Mouse (Mus musculus) ES-E14 (cell line): ENCODE measurements around the gene Crebl2. TPM values are rescaled to one million over a fixed set of nuclear protein-coding genes. Genes with fewer than 3 reads are reported as not detected.

Source experiments
- DNase-seq: peaks from one replicate; pipeline ENCODE4 v3.0.0-alpha.2; 2013; ENCODE audit warnings: low read depth, low spot score
- H3K27ac ChIP-seq: 2 replicates; pipeline ENCODE4 v1.5.1; 2012; ENCODE audit warnings: low read depth, mild to moderate bottlenecking, low read length, moderate library complexity, mixed read lengths; ENCODE audit not compliant: poor library complexity, insufficient read depth, severe bottlenecking
- H3K36me3 ChIP-seq: 2 replicates; pipeline ENCODE4 v1.6.1; 2012; ENCODE audit warnings: mild to moderate bottlenecking, low read length, moderate library complexity, mixed read lengths; ENCODE audit not compliant: control insufficient read depth, poor library complexity, insufficient read depth, severe bottlenecking
- H3K4me1 ChIP-seq, 2 experiments: fragments of 150-350 bp in 1 of 2; sonication (generic) in 1 of 2; 2 replicates each; pipeline ENCODE4 v1.6.1; 2012; ENCODE audit warnings: low read length in 2 of 2, mild to moderate bottlenecking in 1 of 2, mixed read lengths in 1 of 2; ENCODE audit not compliant: control insufficient read depth in 2 of 2, insufficient read depth in 2 of 2, poor library complexity in 1 of 2
- H3K4me3 ChIP-seq, 2 experiments: fragments of 150-350 bp in 1 of 2; sonication (generic) in 1 of 2; 2 replicates each; pipeline ENCODE4 v1.5.1; 2012; ENCODE audit warnings: low read length in 2 of 2, low read depth in 1 of 2, mild to moderate bottlenecking in 1 of 2, mixed read lengths in 1 of 2; ENCODE audit not compliant: insufficient read depth in 1 of 2, poor library complexity in 1 of 2, severe bottlenecking in 1 of 2
- H3K9ac ChIP-seq: 2 replicates; pipeline ENCODE4 v1.6.1; 2012; ENCODE audit warnings: low read depth, mild to moderate bottlenecking, low read length, mixed read lengths; ENCODE audit not compliant: poor library complexity, insufficient read depth, severe bottlenecking
- H3K9me3 ChIP-seq: fragments of 150-350 bp; sonication (generic); 2 replicates; pipeline ENCODE4 v1.6.1; 2012; ENCODE audit warnings: low read depth, mild to moderate bottlenecking, low read length; ENCODE audit not compliant: control insufficient read depth, insufficient read depth
- CHD2 ChIP-seq: IDR thresholded peaks from 2 replicates; pipeline ENCODE4 v1.6.1; 2014; ENCODE audit warnings: mild to moderate bottlenecking, low read depth, low read length, inconsistent platforms
- HCFC1 ChIP-seq: IDR thresholded peaks from 2 replicates; pipeline ENCODE4 v1.6.1; 2012; ENCODE audit warnings: low read length, inconsistent platforms, borderline replicate concordance; ENCODE audit not compliant: insufficient read depth
- MAFK ChIP-seq: IDR thresholded peaks from 2 replicates; pipeline ENCODE4 v1.6.1; 2014; ENCODE audit warnings: mild to moderate bottlenecking, low read depth, low read length, inconsistent platforms; ENCODE audit not compliant: insufficient read depth
- ZC3H11A ChIP-seq: IDR thresholded peaks from 2 replicates; pipeline ENCODE4 v1.6.1; 2012; ENCODE audit warnings: low read depth, mild to moderate bottlenecking, inconsistent platforms, low read length, borderline replicate concordance
- ZNF384 ChIP-seq: IDR thresholded peaks from 2 replicates; pipeline ENCODE4 v1.6.1; 2012; ENCODE audit warnings: low read depth, low read length, inconsistent platforms
- in situ Hi-C, 2 experiments: fragments of 600-800 bp; cut with MboI; formaldehyde crosslinking; loops; one replicate each; pipeline ENCODE4 v1.15.1; 2025; ENCODE audit warnings: low sequenced_read_pairs in 2 of 2, inconsistent platforms in 1 of 2; ENCODE audit not compliant: unreplicated experiment in 2 of 2
- total RNA-seq: library from RNA; depleted of rRNA; stranded (reverse); fragments of 300-350 nt; gene quantifications from 2 replicates; pipeline ENCODE4 v1.2.3, GENCODE M21; 2012

Crebl2 gene
- total RNA-seq, 1 experiment: 4.3 TPM

GRCm38 (mm10) chr6:134793911-134794520, 35.9 kb upstream of the Crebl2 start:
- in situ Hi-C loops: no loop called here
- H3K36me3 ChIP-seq: no peaks in the 10 kb centered on the region
- DNase-seq: no peak
- no peaks in the 10 kb centered on the region for H3K9me3 ChIP-seq
- H3K27ac ChIP-seq: no peak overlapping the region
- peaks cover 2 to 7% of the 10 kb centered on the region in 2 experiments; a peak in 3 of 4 replicates for H3K4me1 ChIP-seq
- H3K4me3 ChIP-seq: peak overlapping the region in 1 of 2 experiments; percentile 37; a peak in 2 of 4 replicates
- no peak for TF ChIP-seq CHD2
- TF ChIP-seq MAFK: no peak
- no peak for TF ChIP-seq ZC3H11A
- 0 out of 2 replicates have a peak, but pooled peaks have one; percentile 24 for TF ChIP-seq HCFC1
- peak overlapping the region; percentile 10; the same call in 1 of the 2 replicates for H3K9ac ChIP-seq

GRCm38 (mm10) chr6:134796297-134796696, 33.7 kb upstream of the Crebl2 start:
- H3K4me3 ChIP-seq: no peak overlapping the region
- TF ChIP-seq MAFK: no peak
- no peak for TF ChIP-seq CHD2
- peaks cover 2 to 4% of the 10 kb centered on the region in 2 experiments; a peak in 3 of 4 replicates for H3K4me1 ChIP-seq
- no peak for DNase-seq
- no peak overlapping the region for H3K9ac ChIP-seq
- no peak overlapping the region for H3K27ac ChIP-seq
- no peaks in the 10 kb centered on the region for H3K36me3 ChIP-seq
- no peaks in the 10 kb centered on the region for H3K9me3 ChIP-seq
- in situ Hi-C loops: no loop called here

GRCm38 (mm10) chr6:134801483-134801882, 28.5 kb upstream of the Crebl2 start:
- Histone ChIP-seq H3K4me3 (no peak overlapping the region), H3K27ac (no peak overlapping the region), H3K4me1 (peaks cover 2 to 15% of the 10 kb centered on the region in 2 experiments), H3K36me3 (no peaks in the 10 kb centered on the region), H3K9ac (no peak overlapping the region), H3K9me3 (no peaks in the 10 kb centered on the region)
- no peak for DNase-seq
- in situ Hi-C loops: no loop called here
- TF ChIP-seq ZNF384 (no peak), CHD2 (no peak), MAFK (no peak), HCFC1 (no peak), ZC3H11A (no peak)

DNA sequence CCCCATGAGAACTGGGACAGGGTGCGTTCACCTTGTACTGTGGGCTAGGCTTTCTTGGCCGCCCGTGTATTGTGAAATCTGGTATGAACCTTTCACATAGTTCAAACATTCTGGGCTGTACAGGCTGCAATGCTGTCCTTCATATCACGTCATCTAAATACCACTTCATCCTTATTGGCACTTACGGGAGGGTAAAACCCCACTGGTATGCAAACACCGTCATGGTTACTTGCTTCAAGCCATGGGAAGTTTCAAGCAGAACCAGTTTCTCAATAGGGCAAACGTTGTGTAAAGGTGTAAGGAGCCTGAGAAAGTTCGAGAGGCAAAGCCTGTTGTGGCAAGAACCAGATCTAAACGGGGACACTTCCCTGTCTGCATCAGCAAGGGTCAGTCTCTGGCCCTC, 27.3 kb upstream of the Crebl2 start:
- no peak overlapping the region for H3K4me3 ChIP-seq

More for the DNA sequence above, 27.3 kb upstream of the Crebl2 start:
- Histone ChIP-seq H3K27ac (no peak overlapping the region), H3K36me3 (no peaks in the 10 kb centered on the region), H3K4me1 (peaks cover 4 to 20% of the 10 kb centered on the region in 2 experiments), H3K9ac (no peak overlapping the region), H3K9me3 (no peaks in the 10 kb centered on the region)
- no peak for DNase-seq
- in situ Hi-C loops: no loop called here
- no peak for TF ChIP-seq ZC3H11A
- TF ChIP-seq CHD2: no peak
- no peak for TF ChIP-seq HCFC1
- TF ChIP-seq MAFK: no peak
- no peak for TF ChIP-seq ZNF384
